Mouse (Mus musculus) right cerebral cortex, postnatal 10 days (tissue): ENCODE measurements around the gene Tchp.

ENCODE experiments used
- DNase-seq, 2 experiments: peaks; one replicate each; pipeline ENCODE4 v3.0.0; 2021; ENCODE audit warnings: low spot score in 2 of 2

The Tchp gene

GRCm38 (mm10) chr5:114738707-114739241 lies 31.2 kb downstream of the Tchp start:
- no peak for DNase-seq

GRCm38 (mm10) chr5:114740595-114740994 lies 33.0 kb downstream of the Tchp start:
- peak; percentile 50 to 68 for DNase-seq

GRCm38 (mm10) chr5:114742572-114742971 lies 35.0 kb downstream of the Tchp start:
- DNase-seq = no peak

- peak; percentile 53 to 69 for DNase-seq
Observed at GRCm38 (mm10) chr5:114742998-114743696, 35.6 kb downstream of the Tchp start.

- no peak for DNase-seq
Observed at GRCm38 (mm10) chr5:114743697-114744090, 36.1 kb downstream of the Tchp start.

GRCm38 (mm10) chr5:114745581-114745980 lies 38.0 kb downstream of the Tchp start:
- peak in 1 of 2 experiments; percentile 54 for DNase-seq

GRCm38 (mm10) chr5:114746886-114747285 lies 39.3 kb downstream of the Tchp start:
- no peak for DNase-seq

GRCm38 (mm10) chr5:114747521-114747920 lies 40.0 kb downstream of the Tchp start:
- DNase-seq = no peak

GRCm38 (mm10) chr5:114750325-114750724 lies 42.8 kb downstream of the Tchp start:
- no peak for DNase-seq

GRCm38 (mm10) chr5:114752397-114752796 lies 44.8 kb downstream of the Tchp start:
- no peak for DNase-seq

GRCm38 (mm10) chr5:114753384-114753783 lies 45.8 kb downstream of the Tchp start:
- no peak for DNase-seq

GRCm38 (mm10) chr5:114759536-114760090 lies 52.1 kb downstream of the Tchp start:
- DNase-seq = no peak

- DNase-seq = no peak
Observed at GRCm38 (mm10) chr5:114761980-114762379, 54.4 kb downstream of the Tchp start.

GRCm38 (mm10) chr5:114764812-114765735 lies 57.5 kb downstream of the Tchp start:
- no peak for DNase-seq

GRCm38 (mm10) chr5:114766686-114767085 lies 59.1 kb downstream of the Tchp start:
- no peak for DNase-seq

GRCm38 (mm10) chr5:114767185-114767584 lies 59.6 kb downstream of the Tchp start:
- DNase-seq = no peak

- DNase-seq = no peak
Observed at GRCm38 (mm10) chr5:114769786-114770185, 62.2 kb downstream of the Tchp start.

GRCm38 (mm10) chr5:114771796-114772195 lies 64.2 kb downstream of the Tchp start:
- no peak for DNase-seq
